Mouse (Mus musculus) midbrain, embryonic 12.5 days (tissue): ENCODE data around the gene Gm20517. TPM values are rescaled to one million over a fixed set of nuclear protein-coding genes. Genes with fewer than 3 reads are reported as not detected.

ENCODE experiments used
- polyA plus RNA-seq: library from polyadenylated mRNA; unstranded; fragments of >200 nt; fragmentation: Nextera tagmentation; extraction: Ambion mirVana; gene quantifications from 2 replicates; pipeline ENCODE4 v1.2.1, GENCODE M21; 2016

The Gm20517 gene
- polyA plus RNA-seq, 1 experiment from 2014 or later = 2.2 TPM

Other genes starting within 250 kb of the Gm20517 start
- gene Mrps10, start 242.7 kb upstream of the Gm20517 start, polyA plus RNA-seq = 72.7 and 73.4 TPM in 2 replicates
- 0.73 and 0.77 TPM in 2 replicates for gene Guca1b, start 226.2 kb upstream of the Gm20517 start, polyA plus RNA-seq
- gene Guca1a, start 211.0 kb upstream of the Gm20517 start, polyA plus RNA-seq = 0.70 and 0.99 TPM in 2 replicates
- gene AI661453, start 175.0 kb upstream of the Gm20517 start, polyA plus RNA-seq = 0.23 and 0.24 TPM in 2 replicates
- 0.41 and 0.52 TPM in 2 replicates for gene 1700001C19Rik, start 174.2 kb upstream of the Gm20517 start, polyA plus RNA-seq
- 32.2 and 32.7 TPM in 2 replicates for gene Taf8, start 109.3 kb upstream of the Gm20517 start, polyA plus RNA-seq
- 127 and 145 TPM in 2 replicates for gene Ccnd3, start 106.5 kb upstream of the Gm20517 start, polyA plus RNA-seq
- gene Bysl, start 97 bp upstream of the Gm20517 start, polyA plus RNA-seq = 30.8 and 31.5 TPM in 2 replicates
- 39.5 and 41.0 TPM in 2 replicates for gene Med20, start within 50 bp of the Gm20517 start, polyA plus RNA-seq
- gene Usp49, start 19.1 kb downstream of the Gm20517 start, polyA plus RNA-seq = 10.5 and 11.9 TPM in 2 replicates
- 337 and 352 TPM in 2 replicates for gene Tomm6, start 76.8 kb downstream of the Gm20517 start, polyA plus RNA-seq
- 18.8 and 19.4 TPM in 2 replicates for gene Frs3, start 77.4 kb downstream of the Gm20517 start, polyA plus RNA-seq
- 0.34 and 0.41 TPM in 2 replicates for gene Gm21981, start 82.9 kb downstream of the Gm20517 start, polyA plus RNA-seq
- 0.57 and 1.3 TPM in 2 replicates for gene Prickle4, start 83.1 kb downstream of the Gm20517 start, polyA plus RNA-seq
- not detected in 2 replicates for gene Pgc, start 115.3 kb downstream of the Gm20517 start, polyA plus RNA-seq
- gene Tfeb, start 125.4 kb downstream of the Gm20517 start, polyA plus RNA-seq = 3.0 and 3.1 TPM in 2 replicates
- gene Mdfi, start 223.1 kb downstream of the Gm20517 start, polyA plus RNA-seq = 7.6 and 11.7 TPM in 2 replicates